Mouse (Mus musculus): ENCODE measurements around the gene Bcor.

Gene Bcor

DNA sequence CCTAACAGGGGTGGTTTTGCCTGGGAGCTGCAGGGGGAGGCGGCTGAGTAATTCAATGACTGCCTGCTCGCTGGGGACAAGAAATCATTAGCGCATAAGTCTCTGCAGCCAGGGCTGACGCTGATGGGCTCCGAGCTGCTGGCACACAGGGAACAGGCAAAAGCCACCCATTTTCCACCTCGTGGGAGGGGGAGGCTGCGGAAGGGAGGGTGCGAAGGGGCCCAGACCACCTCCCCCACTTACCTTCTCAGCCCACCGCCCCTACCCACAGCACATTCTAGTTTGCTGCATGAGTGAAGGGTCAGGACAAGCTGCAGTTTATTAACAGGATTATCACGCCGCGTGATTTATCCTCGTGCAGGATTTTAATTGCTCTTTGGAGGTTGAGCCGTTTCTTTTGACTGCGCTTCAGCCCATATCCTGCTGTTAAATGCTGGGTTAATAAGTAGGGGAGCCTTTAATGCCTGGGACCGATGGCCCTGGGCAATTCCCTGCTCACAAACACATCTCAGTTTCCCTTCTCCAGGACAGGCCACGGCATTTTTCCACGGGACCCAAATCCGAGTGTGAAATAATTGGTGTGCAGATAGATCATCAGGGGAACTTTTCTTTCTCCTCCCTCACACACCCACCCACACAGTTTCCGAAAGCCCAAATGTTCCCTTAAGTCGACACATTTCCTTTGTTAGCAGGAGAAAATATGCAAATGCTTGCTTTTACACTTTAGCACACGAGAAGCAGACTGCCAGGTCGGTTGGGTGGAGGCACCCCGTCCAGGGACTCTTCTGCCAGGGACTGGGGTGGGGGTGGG is 97.8 kb downstream of the Bcor start:
- no peak for DNase-seq (ENCODE audit: low spot score in 2 of 2)

DNA sequence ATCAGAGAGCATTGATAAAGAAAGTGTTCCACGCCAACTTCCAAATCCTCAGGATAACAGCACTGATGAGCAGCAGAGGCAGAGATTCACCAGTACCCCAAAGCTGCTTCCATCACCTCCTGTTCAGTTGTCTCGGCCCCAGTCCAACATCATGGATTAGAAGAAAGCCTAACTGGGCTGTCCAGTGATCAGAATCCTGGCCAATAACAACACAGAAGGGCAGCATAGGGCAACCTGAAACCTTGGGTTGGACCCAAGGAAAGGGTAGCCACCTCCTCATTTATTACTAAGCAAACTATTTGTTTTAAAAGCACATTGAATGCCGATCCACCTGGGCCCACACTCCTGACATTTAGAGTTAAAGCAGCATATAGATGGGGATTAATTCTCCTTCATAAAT is 99.3 kb downstream of the Bcor start:
- DNase-seq (ENCODE audit: low spot score in 2 of 2) = no peak

GRCm38 (mm10) chrX:12057210-12057609 is 102.9 kb downstream of the Bcor start:
- DNase-seq (ENCODE audit: low spot score in 2 of 2) = no peak

DNA sequence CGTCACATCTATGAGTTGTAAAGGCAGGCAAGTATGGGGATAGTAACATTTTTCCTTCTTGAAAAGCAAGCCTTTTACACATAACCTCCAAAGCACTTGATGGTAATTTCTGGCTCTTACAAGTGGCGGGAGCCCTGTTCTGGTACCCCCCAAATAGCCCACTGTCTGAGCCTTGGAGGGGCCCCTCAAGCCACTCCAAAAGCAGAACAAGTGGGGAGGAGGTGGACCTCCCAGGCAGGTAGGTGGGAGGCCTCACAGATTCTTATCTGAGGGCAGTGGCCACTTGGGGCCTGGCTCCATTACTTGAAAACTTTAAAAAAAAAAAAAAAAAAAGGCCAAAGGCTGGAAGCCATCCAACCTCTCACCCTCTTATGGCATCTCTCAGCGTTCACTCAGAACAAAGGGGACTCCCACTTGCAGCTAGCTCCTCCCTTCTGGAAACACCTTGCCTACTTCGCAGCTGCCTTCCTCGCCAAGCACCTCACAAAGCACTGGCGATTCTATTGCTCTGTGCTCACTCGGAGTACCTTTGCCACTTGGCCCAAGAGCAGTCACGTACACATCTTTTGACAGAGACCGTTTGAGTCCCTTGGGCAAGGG is 106.7 kb downstream of the Bcor start:
- no peak for DNase-seq (ENCODE audit: low spot score in 2 of 2)

DNA sequence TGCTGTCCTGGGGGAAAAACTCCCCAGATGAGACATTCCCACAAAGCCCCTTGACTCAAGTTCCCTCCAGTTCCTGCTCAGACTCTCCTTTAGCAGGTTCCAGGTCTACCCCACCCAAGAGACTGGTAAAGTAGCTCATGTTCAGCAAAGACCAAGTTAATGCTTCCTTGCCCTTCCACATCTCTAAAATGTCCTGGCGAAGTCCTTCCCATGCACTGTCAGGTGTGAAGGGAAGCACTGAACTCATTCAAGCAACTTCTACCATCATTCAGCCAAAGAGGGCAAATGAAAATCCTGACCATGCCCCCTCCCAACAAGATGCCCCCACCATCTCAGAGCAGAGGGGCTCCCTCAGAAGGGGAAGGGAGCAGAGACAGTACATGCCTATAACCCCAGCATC is 107.5 kb downstream of the Bcor start:
- DNase-seq (ENCODE audit: low spot score in 2 of 2) = no peak

DNA sequence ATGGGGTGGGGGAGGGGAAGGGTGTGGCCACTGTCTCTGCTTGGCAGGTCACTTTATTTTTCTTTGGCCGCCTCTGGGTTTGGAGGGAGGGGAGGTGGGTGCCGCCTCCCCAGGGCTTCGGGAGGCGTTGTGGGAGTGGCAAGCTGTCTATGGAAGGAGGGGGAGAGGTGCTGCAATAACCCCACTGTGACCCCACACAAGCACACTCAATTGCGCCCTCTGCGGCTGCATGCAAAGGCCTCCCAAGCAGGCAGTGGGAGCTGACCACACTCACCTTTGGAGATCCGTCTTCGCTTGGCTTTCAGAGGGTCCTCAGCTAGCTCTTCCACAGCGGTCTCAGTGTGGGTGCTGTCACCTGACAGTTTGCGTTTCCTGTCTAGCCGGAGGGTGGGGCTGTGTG is 111.4 kb downstream of the Bcor start:
- no peak for DNase-seq (ENCODE audit: low spot score in 2 of 2)

DNA sequence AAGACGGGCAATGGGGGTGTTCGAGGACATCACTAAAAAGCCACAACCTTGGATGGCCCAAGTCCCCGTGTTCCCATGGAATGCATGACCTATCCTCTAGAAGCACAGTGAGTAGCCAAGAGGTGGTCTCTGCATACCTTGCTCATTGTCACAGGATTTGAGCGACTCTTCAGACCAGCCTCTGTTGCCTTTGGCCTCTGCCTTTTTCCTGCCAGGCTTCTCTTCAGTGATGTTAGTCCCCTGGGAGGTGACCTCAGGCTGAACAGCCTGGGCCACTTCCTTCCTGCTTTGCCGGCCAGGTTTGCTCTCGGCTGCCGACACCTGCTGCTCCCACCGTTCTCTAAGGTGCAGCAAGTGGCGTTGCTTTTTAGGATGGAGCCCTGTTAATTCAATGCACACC is 112.0 kb downstream of the Bcor start:
- DNase-seq (ENCODE audit: low spot score in 2 of 2) = no peak

GRCm38 (mm10) chrX:12047223-12047911 is 112.8 kb downstream of the Bcor start:
- DNase-seq (ENCODE audit: low spot score in 2 of 2) = no peak

DNA sequence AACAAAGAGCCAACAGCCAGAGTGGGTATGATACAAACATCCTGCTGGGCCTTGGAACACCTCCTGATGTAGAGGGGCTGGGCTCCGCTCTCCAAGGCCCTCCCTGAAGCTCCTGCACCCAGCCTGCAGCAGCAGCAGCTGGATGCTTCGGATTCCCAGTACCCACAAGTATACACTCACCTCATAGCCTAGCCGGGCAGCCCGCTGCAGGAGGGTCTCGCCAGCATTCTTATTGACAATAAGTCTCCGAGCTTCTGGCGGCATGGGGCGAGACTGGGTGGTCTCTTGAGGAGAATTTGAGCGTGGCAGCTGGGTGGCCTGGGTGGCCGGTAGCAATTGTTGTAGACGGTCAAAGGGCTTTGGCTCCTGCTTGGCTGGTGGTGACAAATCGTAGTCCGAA is 113.5 kb downstream of the Bcor start:
- DNase-seq (ENCODE audit: low spot score in 2 of 2) = no peak

GRCm38 (mm10) chrX:12043352-12043751 is 116.8 kb downstream of the Bcor start:
- no peak for DNase-seq (ENCODE audit: low spot score in 2 of 2)

GRCm38 (mm10) chrX:12041453-12041852 is 118.7 kb downstream of the Bcor start:
- DNase-seq (ENCODE audit: low spot score in 2 of 2) = no peak

- DNase-seq (ENCODE audit: low spot score in 2 of 2) = no peak
These were observed 145.3 kb downstream of the Bcor start for GRCm38 (mm10) chrX:12014726-12015464.

GRCm38 (mm10) chrX:12010660-12011059 is 149.5 kb downstream of the Bcor start:
- no peak for DNase-seq (ENCODE audit: low spot score in 2 of 2)

- no peak for DNase-seq (ENCODE audit: low spot score in 2 of 2)
These were observed 151.1 kb downstream of the Bcor start for GRCm38 (mm10) chrX:12009046-12009445.

DNA sequence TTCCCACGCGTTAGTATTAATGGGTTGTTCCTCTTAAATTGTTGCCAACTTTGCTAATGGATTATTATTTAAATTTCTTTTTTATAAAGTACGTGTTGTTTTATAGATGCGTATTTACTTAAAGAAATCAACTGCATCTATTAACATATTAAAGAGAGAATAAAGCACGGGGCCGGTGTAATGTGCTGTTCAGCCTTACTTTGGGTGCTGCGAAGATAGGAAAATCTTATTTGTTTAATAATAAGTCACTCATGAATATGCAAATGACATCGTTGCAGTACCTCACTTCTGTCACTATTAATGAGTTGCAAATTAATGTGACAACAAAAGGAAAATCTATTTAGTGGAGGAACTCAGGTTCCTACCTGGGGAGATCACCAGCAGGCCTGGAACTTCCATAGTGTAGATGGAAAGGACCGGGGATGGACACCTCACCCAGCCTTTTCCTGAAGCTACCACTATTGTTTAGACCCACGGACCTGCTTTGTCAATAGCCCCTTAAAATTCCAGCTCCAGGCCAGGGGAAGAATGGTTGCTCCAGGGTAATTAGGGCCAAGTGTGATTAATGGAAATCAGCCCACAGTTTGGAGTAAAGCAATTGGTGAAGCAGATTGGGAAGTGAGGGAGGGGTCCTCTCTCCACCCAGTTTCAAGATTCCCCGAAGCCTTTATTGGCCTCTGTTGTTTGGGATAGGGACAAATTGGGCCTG is 152.2 kb downstream of the Bcor start:
- DNase-seq (ENCODE audit: low spot score in 2 of 2) = no peak

DNA sequence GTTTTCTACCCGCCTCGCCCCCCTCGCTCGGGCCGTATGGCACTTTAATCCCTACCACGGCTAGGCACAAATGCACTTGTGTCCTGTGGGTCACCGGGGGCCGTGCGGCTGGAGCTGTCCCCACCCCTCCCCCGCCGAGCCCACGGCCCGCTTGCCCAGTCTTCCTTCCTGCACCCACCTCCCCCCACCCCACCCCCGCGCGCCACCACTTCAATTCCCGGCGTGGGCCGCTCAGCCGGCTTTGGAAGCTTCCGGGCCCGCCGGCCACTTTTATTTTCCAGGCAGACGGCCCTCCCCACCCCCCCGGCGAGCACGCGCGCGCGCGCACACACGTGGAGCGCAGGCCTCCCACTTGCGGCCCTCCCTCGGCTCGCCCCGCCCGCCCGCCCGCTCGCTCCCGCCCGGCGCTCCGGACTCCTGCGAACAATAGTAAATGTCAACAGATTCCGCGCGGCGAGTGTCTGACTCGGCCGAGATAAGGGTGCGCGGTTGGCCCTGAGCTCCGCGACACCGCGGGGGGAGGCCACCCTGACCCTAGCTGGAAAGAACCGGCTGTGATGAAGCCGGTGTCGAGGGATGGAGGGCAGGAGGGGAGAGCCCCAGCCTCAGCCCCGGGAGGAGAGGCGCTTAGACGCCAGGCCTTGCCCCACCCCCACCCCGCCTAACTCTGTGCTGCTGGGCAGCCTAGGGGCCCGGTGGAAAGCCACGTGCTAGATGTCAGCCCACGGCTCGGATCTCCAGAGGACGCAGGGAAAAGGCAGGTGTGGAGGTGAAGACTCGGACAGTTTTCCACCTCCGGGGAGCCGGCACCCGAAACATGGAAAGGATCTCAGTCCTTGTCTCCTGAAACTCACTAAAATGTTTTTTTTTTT is 153.0 kb downstream of the Bcor start:
- no peak for DNase-seq (ENCODE audit: low spot score in 2 of 2)

DNA sequence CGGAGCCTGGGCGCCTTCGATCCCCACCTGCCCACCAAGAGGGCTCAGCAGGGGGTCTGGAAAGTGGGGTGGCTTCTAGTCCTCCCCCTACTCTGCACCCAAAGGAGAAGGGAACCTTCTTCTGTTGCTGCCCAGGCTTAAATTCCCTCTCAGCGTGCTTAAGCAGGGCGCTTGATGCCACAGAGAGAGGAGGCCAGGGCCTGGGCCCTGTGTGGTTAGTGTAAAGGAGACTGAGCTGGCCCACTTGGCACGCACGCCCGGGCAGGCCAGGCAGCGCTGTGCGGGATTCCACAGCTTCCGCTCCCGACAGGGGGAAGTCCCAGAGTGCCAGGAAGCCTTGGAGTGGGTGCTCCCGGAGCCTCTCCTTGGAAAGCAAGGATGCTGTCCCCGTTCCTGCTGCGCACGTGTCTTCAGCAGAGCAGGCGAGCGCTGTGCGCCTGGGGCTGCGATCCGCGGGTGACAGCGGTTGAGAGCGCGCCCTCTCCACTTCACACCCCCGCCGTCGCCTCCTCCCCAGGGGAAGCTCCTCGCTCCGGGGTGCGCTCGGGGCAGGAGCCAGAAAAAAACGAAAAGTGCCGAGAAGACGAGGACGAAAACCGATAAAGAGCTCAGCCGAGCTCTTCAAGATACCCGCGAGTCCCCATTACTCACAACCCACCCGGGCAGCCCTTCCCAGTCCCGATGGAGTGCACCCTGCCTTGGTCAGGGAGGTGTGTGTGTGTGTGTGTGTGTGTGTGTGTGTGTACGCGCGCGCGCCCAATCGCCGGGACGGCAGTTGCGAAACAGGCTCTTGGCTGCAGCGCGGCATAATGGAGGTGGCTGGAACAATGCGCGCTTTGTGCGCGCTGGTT is 153.9 kb downstream of the Bcor start:
- DNase-seq (ENCODE audit: low spot score in 2 of 2) = peak in 1 of 2 experiments; percentile 39

DNA sequence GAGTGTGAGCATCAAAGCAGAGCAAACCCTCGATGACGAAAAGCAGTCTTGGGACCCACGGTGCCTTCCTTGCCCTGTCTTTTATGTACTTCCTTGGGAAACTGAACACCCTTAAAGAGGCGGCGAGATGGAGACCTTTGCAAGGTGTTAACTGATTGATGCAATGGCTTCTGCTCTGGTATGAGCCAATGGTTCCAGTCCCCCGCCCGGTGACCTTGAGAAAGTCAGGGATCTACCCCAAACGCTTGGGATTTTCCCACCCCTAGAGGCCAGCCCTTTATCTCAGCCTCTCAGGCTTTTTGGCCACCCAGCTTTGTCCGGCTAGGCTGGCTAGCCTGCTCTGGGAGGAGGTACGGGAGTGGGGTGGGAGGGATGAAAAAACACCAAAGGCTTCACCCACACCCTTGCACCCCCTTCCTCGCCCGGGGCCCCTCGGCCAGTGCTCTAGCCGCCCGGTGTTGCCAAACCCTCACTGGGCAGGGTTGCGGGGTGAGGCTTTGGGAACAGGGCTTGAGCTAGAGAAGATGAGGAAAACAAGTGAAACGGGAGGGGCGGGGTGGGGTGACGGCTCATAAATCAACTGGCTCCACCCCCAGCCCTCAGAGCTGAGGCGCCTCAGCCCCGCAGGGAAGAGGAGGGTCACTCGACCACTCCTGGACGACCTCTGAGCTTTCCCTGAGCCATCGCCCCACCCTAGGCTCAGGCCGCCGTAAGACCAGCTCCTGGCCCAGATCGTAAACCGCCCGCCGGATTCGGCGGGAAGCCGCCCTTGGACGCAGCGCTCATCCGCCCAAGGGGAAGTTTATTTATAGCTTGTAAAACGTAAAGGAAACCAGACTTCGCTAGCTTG is 154.7 kb downstream of the Bcor start:
- no peak for DNase-seq (ENCODE audit: low spot score in 2 of 2)

DNA sequence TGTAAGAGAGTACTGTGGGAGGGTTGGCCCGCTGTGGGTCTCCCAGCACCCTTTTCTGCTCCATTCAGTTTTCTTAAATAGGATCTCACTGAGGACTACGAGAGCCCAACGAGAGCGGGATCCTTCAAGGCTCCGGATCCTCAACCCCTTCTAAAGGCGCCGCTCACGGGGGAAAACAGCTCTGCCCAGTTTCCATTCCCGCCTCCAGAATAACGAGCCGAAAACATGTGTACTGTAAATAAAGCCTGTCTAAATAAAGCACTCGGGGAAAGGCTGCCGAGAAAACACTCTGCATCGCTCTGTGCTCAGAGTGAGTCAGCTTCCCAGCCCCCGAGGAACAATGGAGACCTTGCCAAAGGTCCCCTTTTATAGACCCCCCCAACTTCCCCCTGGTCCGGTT is 155.7 kb downstream of the Bcor start:
- no peak for DNase-seq (ENCODE audit: low spot score in 2 of 2)

Data from frontal cortex, postnatal 14 days (tissue).